Mouse (Mus musculus): ENCODE data around the gene Tekt4.

DNA sequence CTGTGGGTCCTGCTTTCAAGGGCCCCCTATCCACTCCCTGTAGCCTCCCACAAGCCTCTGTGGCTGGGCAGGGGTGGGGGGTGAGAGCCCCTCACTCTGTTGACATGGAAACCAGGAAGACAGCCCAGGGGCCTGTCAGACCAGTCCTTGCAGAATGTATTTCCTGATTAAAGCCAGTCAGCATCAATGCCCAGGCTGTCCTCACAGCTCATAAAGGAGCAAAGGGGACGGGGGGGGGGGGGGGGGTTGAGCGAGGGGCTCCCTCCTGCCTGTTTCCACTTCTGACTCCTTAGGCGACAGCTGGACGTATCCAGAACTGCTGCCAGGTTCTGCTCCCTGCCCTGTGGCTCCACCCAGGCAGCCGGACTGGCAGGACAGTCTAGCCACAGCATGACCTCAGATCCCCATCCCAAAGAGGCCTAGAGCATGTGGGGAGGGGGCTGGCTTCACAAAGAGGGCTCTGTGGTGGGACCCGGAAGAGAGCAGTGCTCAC lies 38.9 kb upstream of the Tekt4 start:
- TF ChIP-seq CTCF (conservative IDR thresholded peaks at IDR 0.05; ENCODE audit: low read length) (no peak), NANOG (IDR thresholded peaks at IDR 0.05; ENCODE audit: borderline replicate concordance, low read length) (no peak), POU5F1 (IDR thresholded peaks at IDR 0.05; ENCODE audit: borderline replicate concordance, low read length) (no peak)
